Mouse (Mus musculus): ENCODE results near the gene Gsdma. TPM values are rescaled to one million over a fixed set of nuclear protein-coding genes. Genes with fewer than 3 reads are reported as not detected.
A peak's percentile ranks its signal among the peaks of the same experiment; 100 is the strongest.
"Not testable (repeated sequence)": the region's sequence is repeated elsewhere in the genome, so short reads cannot be mapped to it uniquely, and the experiment has no call there.

Gsdma gene
- total RNA-seq, 4 experiments from 2014 or later = 0.14 to 0.16 TPM; not detected in 2

- DNase-seq (ENCODE audit: low spot score) = peak; percentile 53
Measured at GRCm38 (mm10) chr11:98709001-98709741, 45.0 kb downstream of the Gsdma start.

GRCm38 (mm10) chr11:98710416-98711045 is 46.4 kb downstream of the Gsdma start:
- DNase-seq (ENCODE audit: low spot score) = peak; percentile 88

GRCm38 (mm10) chr11:98711046-98711434 is 46.9 kb downstream of the Gsdma start:
- no peak for DNase-seq (ENCODE audit: low spot score)

- DNase-seq (ENCODE audit: low spot score) = not testable (repeated sequence)
Measured at GRCm38 (mm10) chr11:98712009-98712408, 47.9 kb downstream of the Gsdma start.

- no peak for DNase-seq (ENCODE audit: low spot score)
Measured at GRCm38 (mm10) chr11:98713703-98714102, 49.6 kb downstream of the Gsdma start.

- no peak for DNase-seq (ENCODE audit: low spot score)
Measured at GRCm38 (mm10) chr11:98715946-98716345, 51.8 kb downstream of the Gsdma start.

GRCm38 (mm10) chr11:98717904-98718303 is 53.8 kb downstream of the Gsdma start:
- peak; percentile 72 for DNase-seq (ENCODE audit: low spot score)

- no peak for DNase-seq (ENCODE audit: low spot score)
Measured at GRCm38 (mm10) chr11:98720756-98721155, 56.6 kb downstream of the Gsdma start.

- peak; percentile 89 for DNase-seq (ENCODE audit: low spot score)
Measured at GRCm38 (mm10) chr11:98721458-98722226, 57.5 kb downstream of the Gsdma start.

GRCm38 (mm10) chr11:98723098-98723497 is 58.9 kb downstream of the Gsdma start:
- DNase-seq (ENCODE audit: low spot score) = no peak

- no peak for DNase-seq (ENCODE audit: low spot score)
Measured at GRCm38 (mm10) chr11:98725926-98726506, 61.9 kb downstream of the Gsdma start.

Other genes starting within 250 kb of the Gsdma start
- 10 to 100 TPM; 66.9 to 78.4 (median 71.0) TPM for gene Mien1, start 225.4 kb upstream of the Gsdma start, total RNA-seq (2022)
- under 1 TPM in 1 of 4 experiments, not detected in 3; 0.19 TPM for gene Grb7, start 218.0 kb upstream of the Gsdma start, total RNA-seq (2022)
- 1 to 10 TPM in 2 of 4 experiments, under 1 TPM in 2; 0.47 to 1.3 (median 0.86) TPM for gene Ikzf3, start 118.3 kb upstream of the Gsdma start, total RNA-seq (2022)
- gene Zpbp2, start 113.3 kb upstream of the Gsdma start, total RNA-seq (2022) = not detected
- gene Ormdl3, start 77.0 kb upstream of the Gsdma start, total RNA-seq (2022) = 10 to 100 TPM; 39.7 to 46.4 (median 43.1) TPM
- gene Lrrc3c, start 66.1 kb upstream of the Gsdma start, total RNA-seq (2022) = not detected
- 10 to 100 TPM in 1 of 4 experiments, 1 to 10 TPM in 3; 4.8 to 12.3 (median 7.9) TPM for gene Gm12355, start 38.7 kb upstream of the Gsdma start, total RNA-seq (2022)
- gene Gsdma3, start 38.0 kb upstream of the Gsdma start, total RNA-seq (2022) = 1 to 10 TPM; 1.6 to 3.4 (median 2.8) TPM
- under 1 TPM in 1 of 4 experiments, not detected in 3; 0.25 TPM for gene Gsdma2, start 17.6 kb upstream of the Gsdma start, total RNA-seq (2022)
- 100 to 1,000 TPM in 1 of 4 experiments, 10 to 100 TPM in 3; 95.0 to 106 (median 99.1) TPM for gene Psmd3, start 18.2 kb downstream of the Gsdma start, total RNA-seq (2022)
- not detected for gene Csf3, start 36.9 kb downstream of the Gsdma start, total RNA-seq (2022)
- gene Med24, start 65.1 kb downstream of the Gsdma start, total RNA-seq (2022) = 10 to 100 TPM; 44.4 to 49.9 (median 46.8) TPM
- gene Thra, start 76.3 kb downstream of the Gsdma start, total RNA-seq (2022) = 10 to 100 TPM; 92.5 to 98.4 (median 95.1) TPM
- gene Nr1d1, start 111.0 kb downstream of the Gsdma start, total RNA-seq (2022) = 100 to 1,000 TPM in 2 of 4 experiments, 10 to 100 TPM in 2; 81.4 to 121 (median 101) TPM
- gene Msl1, start 131.2 kb downstream of the Gsdma start, total RNA-seq (2022) = 10 to 100 TPM; 72.1 to 84.3 (median 78.7) TPM
- gene Casc3, start 140.6 kb downstream of the Gsdma start, total RNA-seq (2022) = 10 to 100 TPM; 16.0 to 20.9 (median 17.8) TPM
- gene Rapgefl1, start 172.4 kb downstream of the Gsdma start, total RNA-seq (2022) = 1 to 10 TPM in 1 of 4 experiments, under 1 TPM in 3; 0.38 to 1.1 (median 0.76) TPM
- gene Wipf2, start 199.3 kb downstream of the Gsdma start, total RNA-seq (2022) = 10 to 100 TPM in 3 of 4 experiments, 1 to 10 TPM in 1; 9.4 to 12.6 (median 11.5) TPM
- gene Cdc6, start 243.4 kb downstream of the Gsdma start, total RNA-seq (2022) = under 1 TPM; 0.16 to 0.49 (median 0.25) TPM

All from heart, adult 8-10 months (tissue).